Mouse (Mus musculus) hindbrain, postnatal 0 days (tissue): ENCODE results near the gene Gpc6. TPM values are rescaled to one million over a fixed set of nuclear protein-coding genes. Genes with fewer than 3 reads are reported as not detected.

Source experiments
- ATAC-seq: fragments of 200-750 bp; cut with Nextera tagmentation; 2 replicates; pipeline ENCODE4 v1.8.0; 2017; ENCODE audit warnings: mild to moderate bottlenecking, moderate TSS enrichment, moderate library complexity
- DNase-seq: peaks from one replicate; pipeline ENCODE4 v3.0.0-alpha.2; 2015; ENCODE audit warnings: low spot score
- H3K27ac ChIP-seq: fragments of 300-500 bp; sonication (generic); 2 replicates; pipeline ENCODE4 v1.5.1; 2014; ENCODE audit warnings: mild to moderate bottlenecking
- H3K27me3 ChIP-seq: fragments of 300-500 bp; sonication (generic); 2 replicates; pipeline ENCODE4 v1.6.1; 2014; ENCODE audit warnings: low read length, mixed read lengths; ENCODE audit not compliant: insufficient read depth
- H3K36me3 ChIP-seq: fragments of 300-500 bp; sonication (generic); 2 replicates; pipeline ENCODE4 v1.6.1; 2014; ENCODE audit warnings: low read length, mixed read lengths; ENCODE audit not compliant: insufficient read depth
- H3K4me1 ChIP-seq: fragments of 300-500 bp; sonication (generic); 2 replicates; pipeline ENCODE4 v1.6.1; 2014; ENCODE audit warnings: antibody characterized with exemption, low read length, mixed read lengths; ENCODE audit not compliant: insufficient read depth
- H3K4me2 ChIP-seq: fragments of 300-500 bp; sonication (generic); 2 replicates; pipeline ENCODE4 v1.6.1; 2014; ENCODE audit warnings: low read depth, mild to moderate bottlenecking, low read length, moderate library complexity, mixed read lengths
- H3K4me3 ChIP-seq: fragments of 300-500 bp; sonication (generic); 2 replicates; pipeline ENCODE4 v1.5.1; 2014; ENCODE audit warnings: low read length
- H3K9ac ChIP-seq: fragments of 300-500 bp; sonication (generic); replicated peaks from 2 replicates; pipeline ENCODE4 v1.6.1; 2014; ENCODE audit warnings: mild to moderate bottlenecking, low read length, moderate library complexity, mixed read lengths
- H3K9me3 ChIP-seq: fragments of 300-500 bp; sonication (generic); 2 replicates; pipeline ENCODE4 v1.6.1; 2016; ENCODE audit warnings: low read length, mixed read lengths
- CTCF ChIP-seq: IDR thresholded peaks from 2 replicates; pipeline ENCODE4 v1.5.1; 2016; ENCODE audit warnings: antibody characterized with exemption, control low read depth, low read depth
- WGBS: fragments of 180-500 bp; shearing (Covaris S2); extraction: QIAGEN DNeasy Blood & Tissue Kit; methylation state at CpG from one replicate; pipeline ENCODE4 v1.1.7; 2014; 5-methylcytosine and 5-hydroxymethylcytosine counted together
- polyA plus RNA-seq: library from polyadenylated mRNA; unstranded; fragments of >200 nt; fragmentation: Nextera tagmentation; extraction: Ambion mirVana; gene quantifications from 2 replicates; pipeline ENCODE4 v1.2.1, GENCODE M21; 2015
- total RNA-seq: library from RNA; depleted of rRNA; stranded (reverse); fragments of >200 nt; gene quantifications from 2 replicates; pipeline ENCODE4 v1.2.3, GENCODE M21; 2014

Gene Gpc6
- total and polyA plus RNA-seq, 2 experiments from 2014 or later = 17.9 to 28.5 TPM

DNA sequence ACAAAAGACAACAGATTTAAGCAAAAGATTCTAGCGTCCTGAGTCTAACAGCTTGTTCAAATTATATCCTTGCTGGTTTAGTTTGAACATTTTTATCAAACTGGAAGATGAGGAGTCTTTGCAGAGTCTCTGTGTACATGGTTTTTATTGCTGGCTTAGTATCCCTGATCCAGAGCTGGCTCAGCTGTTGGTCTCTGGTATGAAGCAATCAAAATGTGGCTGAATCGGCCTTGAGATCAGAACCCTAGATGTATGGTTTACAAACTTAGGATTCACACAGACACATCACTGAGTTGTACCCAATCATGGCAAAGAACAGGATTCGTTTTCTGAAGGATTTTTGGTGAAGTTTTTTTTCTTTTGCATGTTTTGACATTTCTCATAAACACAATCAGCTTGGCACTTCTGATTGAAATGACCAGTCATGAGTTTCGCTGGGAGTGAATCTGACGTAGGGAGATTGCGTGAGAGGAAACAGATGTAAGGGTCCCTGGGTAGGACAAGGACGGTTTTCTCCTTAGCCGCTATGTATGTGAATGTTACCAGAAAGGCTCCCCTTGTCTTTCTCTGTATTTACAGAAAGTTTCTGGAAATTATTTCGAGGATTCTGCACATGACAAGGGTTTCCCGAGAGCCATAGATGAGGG is 987.6 kb downstream of the Gpc6 start:
- no peak overlapping the region for H3K4me2 ChIP-seq
- no peak overlapping the region for H3K4me3 ChIP-seq
- no peaks in the 10 kb centered on the region for H3K4me1 ChIP-seq
- H3K9me3 ChIP-seq = no peaks in the 10 kb centered on the region
- no peak overlapping the region for H3K9ac ChIP-seq
- 91% methylated on average over 10 of the region's 10 CpGs for WGBS
- DNase-seq = no peak
- no peaks in the 10 kb centered on the region for H3K36me3 ChIP-seq
- no peaks in the 10 kb centered on the region for H3K27me3 ChIP-seq
- no peak for ATAC-seq
- H3K27ac ChIP-seq = no peak overlapping the region
- TF ChIP-seq CTCF = no peak

DNA sequence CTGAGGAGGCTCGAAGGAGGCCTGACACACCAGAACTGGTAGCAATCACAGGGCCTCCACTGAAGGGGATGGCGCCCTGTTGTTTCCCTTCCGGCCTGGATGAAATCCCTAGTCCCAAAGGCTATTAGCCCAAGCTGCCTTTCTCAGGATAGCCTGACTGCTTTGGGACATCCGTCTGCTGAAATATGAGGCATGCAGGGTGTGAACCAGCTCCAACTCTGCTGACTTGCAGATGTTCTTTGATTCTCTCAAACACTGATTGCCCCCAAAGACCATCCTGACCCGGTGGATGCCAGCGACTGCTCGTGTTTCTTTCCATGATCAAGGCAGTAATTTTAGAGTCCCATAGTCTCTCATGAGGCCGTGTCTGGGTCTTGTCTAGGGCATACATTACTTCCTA is 991.5 kb downstream of the Gpc6 start:
- DNase-seq (no peak), ATAC-seq (no peak)
- H3K4me3 ChIP-seq = no peak overlapping the region
- no peaks in the 10 kb centered on the region for H3K27me3 ChIP-seq
- H3K27ac ChIP-seq = no peak overlapping the region
- no peak overlapping the region for H3K9ac ChIP-seq
- no peaks in the 10 kb centered on the region for H3K4me1 ChIP-seq
- no peaks in the 10 kb centered on the region for H3K9me3 ChIP-seq
- no peaks in the 10 kb centered on the region for H3K36me3 ChIP-seq
- 79% methylated on average over 8 of the region's 8 CpGs for WGBS
- no peak overlapping the region for H3K4me2 ChIP-seq
- TF ChIP-seq CTCF = no peak

DNA sequence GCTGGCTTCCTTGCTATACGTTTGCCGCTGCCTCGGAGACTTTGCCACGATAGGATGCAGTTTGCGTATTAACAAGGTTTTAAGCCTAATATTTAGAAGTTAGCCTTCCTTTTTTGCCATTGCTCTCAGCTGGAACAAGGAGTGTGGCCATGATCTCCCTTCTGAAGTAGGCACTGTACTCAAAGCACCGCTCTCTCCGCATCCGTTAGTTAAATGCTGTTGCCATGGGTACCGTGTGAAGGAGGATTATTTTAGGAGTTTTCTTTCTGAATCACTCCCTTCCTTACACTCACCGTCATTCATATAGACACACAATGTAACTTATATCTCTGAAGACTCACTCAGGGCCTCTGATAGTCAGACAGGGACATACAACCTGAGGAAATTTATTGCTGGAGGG is 993.6 kb downstream of the Gpc6 start:
- Histone ChIP-seq H3K27ac (no peak overlapping the region), H3K4me2 (no peak overlapping the region), H3K36me3 (no peaks in the 10 kb centered on the region), H3K9me3 (no peaks in the 10 kb centered on the region), H3K4me3 (no peak overlapping the region), H3K9ac (no peak overlapping the region), H3K27me3 (no peaks in the 10 kb centered on the region), H3K4me1 (no peaks in the 10 kb centered on the region)
- DNase-seq = no peak
- no peak for ATAC-seq
- WGBS = 72% methylated on average over 10 of the region's 10 CpGs
- TF ChIP-seq CTCF = no peak

DNA sequence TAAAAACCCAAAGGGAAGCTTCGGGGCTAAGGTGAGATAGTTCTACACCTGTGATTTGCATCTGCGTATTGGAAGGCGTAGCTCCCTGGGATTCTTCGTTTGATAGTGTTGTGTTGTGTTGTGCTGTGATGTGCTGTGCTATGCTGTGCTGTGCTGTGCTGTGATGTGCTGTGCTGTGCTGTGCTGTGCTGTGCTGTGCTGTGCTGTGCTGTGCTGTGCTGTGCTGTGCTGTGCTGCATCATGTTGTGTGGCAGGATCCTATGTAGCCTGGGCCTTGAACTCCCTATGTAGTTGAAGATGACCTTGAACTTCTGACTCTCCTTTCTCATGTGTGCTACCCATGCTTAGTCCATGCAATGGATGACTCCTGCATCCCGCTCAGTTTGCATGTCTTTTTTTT is 994.5 kb downstream of the Gpc6 start:
- no peak overlapping the region for H3K27ac ChIP-seq
- H3K27me3 ChIP-seq = no peaks in the 10 kb centered on the region
- 97% methylated on average over 5 of the region's 5 CpGs for whole genome bisulfite sequencing
- no peak for ATAC-seq
- no peak overlapping the region for H3K9ac ChIP-seq
- TF ChIP-seq CTCF = no peak
- no peaks in the 10 kb centered on the region for H3K9me3 ChIP-seq
- no peaks in the 10 kb centered on the region for H3K4me1 ChIP-seq
- no peak for DNase-seq
- no peak overlapping the region for H3K4me3 ChIP-seq
- H3K36me3 ChIP-seq = no peaks in the 10 kb centered on the region
- H3K4me2 ChIP-seq = no peak overlapping the region

DNA sequence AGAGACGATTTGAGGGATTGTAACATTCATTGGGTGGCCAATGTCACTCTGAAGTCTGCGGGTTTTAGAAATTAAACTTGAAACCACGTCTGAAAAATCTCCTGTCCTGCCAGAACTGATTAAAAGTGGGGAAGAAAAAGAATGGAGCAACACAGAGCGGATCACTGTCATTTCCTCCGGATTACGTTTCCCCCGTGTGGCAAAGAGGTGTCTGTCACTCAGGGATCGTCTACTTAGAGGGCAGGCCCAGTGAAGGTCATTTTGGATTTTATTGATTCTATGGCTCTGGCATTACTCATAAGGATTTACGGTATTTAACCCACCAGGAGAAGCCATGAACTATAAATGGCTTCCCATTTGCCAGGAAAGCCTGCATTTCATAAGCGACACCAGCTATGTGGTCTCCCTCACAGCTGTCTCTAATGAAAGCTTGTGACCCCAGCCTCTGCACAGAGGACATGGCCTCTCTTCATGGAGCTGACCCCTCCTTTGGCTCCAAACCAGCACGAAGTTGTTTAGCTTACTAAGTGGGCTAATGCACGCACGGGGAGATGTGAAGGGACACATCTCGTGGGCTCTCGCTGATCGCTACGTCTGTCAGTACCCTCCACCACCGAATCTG is 996.4 kb downstream of the Gpc6 start:
- no peaks in the 10 kb centered on the region for H3K27me3 ChIP-seq
- no peak overlapping the region for H3K4me2 ChIP-seq
- H3K9ac ChIP-seq = no peak overlapping the region
- WGBS = 62% methylated on average over 18 of the region's 18 CpGs
- H3K9me3 ChIP-seq = no peaks in the 10 kb centered on the region
- H3K4me1 ChIP-seq = no peaks in the 10 kb centered on the region
- no peak for ATAC-seq
- no peaks in the 10 kb centered on the region for H3K36me3 ChIP-seq
- no peak for DNase-seq
- no peak overlapping the region for H3K4me3 ChIP-seq
- H3K27ac ChIP-seq = no peak overlapping the region
- no peak for TF ChIP-seq CTCF

DNA sequence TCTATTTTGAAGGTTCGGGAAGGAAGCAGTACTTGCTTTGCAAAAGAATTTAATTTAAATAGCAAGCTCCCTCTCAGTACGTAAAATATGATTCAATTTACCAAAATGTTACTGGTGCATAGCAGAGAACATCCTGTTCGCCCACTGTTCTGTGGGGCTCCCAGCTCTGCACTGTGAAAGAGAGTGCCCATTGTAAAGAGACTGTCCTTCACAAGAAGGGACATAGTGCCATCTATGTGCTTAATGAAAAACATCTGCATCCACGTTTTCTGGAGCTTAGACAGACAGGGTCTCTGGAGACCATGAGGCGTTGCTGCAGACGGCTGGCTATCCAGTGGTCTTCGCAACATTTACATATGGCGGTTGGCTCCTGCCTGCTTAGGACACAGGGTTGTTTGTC is 998.6 kb downstream of the Gpc6 start:
- H3K27ac ChIP-seq = no peak overlapping the region
- peak; percentile 35; the same call in 1 of the 2 replicates for TF ChIP-seq CTCF
- H3K4me1 ChIP-seq = no peaks in the 10 kb centered on the region
- no peaks in the 10 kb centered on the region for H3K9me3 ChIP-seq
- DNase-seq (peak; percentile 35), ATAC-seq (peak; percentile 28; the same call in 1 of the 2 replicates)
- WGBS = 70% methylated on average over 8 of the region's 8 CpGs
- H3K27me3 ChIP-seq = no peaks in the 10 kb centered on the region
- no peak overlapping the region for H3K4me3 ChIP-seq
- no peaks in the 10 kb centered on the region for H3K36me3 ChIP-seq
- no peak overlapping the region for H3K4me2 ChIP-seq
- no peak overlapping the region for H3K9ac ChIP-seq
